Mouse (Mus musculus) liver, adult 2 months (tissue): Measurements from ENCODE around the gene Tuft1.
"Not testable (repeated sequence)": the region's sequence is repeated elsewhere in the genome, so short reads cannot be mapped to it uniquely, and the experiment has no call there.

Source experiments
- CTCF ChIP-seq: fragments of 200-500 bp; IDR thresholded peaks from 2 replicates; pipeline ENCODE4 v1.5.1; 2011; ENCODE audit warnings: low read depth, low read length, control low read depth
- POLR2A ChIP-seq: fragments of 200-500 bp; IDR thresholded peaks from 2 replicates; pipeline ENCODE4 v1.6.1; 2011; ENCODE audit warnings: low read length, control low read depth; ENCODE audit not compliant: insufficient read depth; ENCODE audit errors: extremely low read depth

GRCm38 (mm10) chr3:94665896-94666295 lies 7.2 kb upstream of the Tuft1 start:
- TF ChIP-seq CTCF, POLR2A: not testable (repeated sequence)
